Mouse (Mus musculus): ENCODE results near the gene Lcp2. TPM values are rescaled to one million over a fixed set of nuclear protein-coding genes. Genes with fewer than 3 reads are reported as not detected.

Gene Lcp2
- total and polyA plus RNA-seq, 3 experiments = 55.7 to 70.0 (median 66.4) TPM

DNA sequence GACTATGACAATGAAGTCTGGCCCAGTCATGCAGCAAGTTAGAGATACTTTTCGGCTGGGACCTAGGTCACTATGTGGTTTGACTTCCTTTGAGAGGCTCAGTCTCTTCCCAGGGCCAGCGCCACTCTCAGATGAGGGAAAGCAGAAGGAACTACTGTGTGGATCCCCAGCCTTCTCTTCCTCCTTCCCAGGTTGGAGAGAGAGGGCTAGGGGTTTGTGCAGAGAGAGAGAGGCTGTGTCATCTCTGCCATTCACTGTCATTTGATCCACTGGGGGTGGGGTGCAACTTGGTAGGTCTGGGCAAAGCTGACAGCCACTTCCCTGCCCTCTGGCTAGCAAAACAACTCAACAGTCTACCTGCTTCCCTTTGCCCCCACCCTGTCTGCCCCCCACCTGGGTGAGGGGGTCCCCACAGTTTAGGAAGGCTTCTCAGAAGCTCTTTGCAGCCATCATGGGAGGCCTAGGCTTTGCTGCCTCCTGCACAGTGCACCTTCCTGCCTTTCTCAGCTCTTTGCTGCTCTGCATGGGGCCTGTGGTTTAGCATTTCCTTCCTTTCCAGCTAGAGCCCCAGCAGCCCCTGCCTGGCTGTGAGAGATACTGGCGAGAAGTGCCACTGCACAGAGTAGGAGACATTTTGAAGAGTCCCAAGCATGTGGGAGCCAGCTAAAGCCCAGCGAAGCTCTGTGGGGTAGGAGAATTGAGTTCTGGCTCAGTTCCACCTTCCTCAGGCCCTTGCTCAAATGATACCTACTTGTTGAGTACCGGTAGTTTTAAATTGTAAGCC, 17.2 kb downstream of the Lcp2 start (continued):
- TF ChIP-seq E2F4 (IDR thresholded peaks at IDR 0.05; ENCODE audit: borderline replicate concordance, low read depth, low read length) (no peak), TBP (IDR thresholded peaks at IDR 0.05; ENCODE audit: low read depth, low read length) (peak; percentile 72; the same call in 1 of the 2 replicates), EP300 (IDR thresholded peaks at IDR 0.05; ENCODE audit: low read depth in 1 of 2, low read length in 2 of 2) (peak; percentile 94 to 96), ELF1 (IDR thresholded peaks at IDR 0.05; ENCODE audit: low read depth, low read length) (no peak; the same call in 1 of the 2 replicates), USF1 (IDR thresholded peaks at IDR 0.05; ENCODE audit: low read depth, low read length) (no peak; the same call in 1 of the 2 replicates), ZKSCAN1 (IDR thresholded peaks at IDR 0.05; ENCODE audit: low read depth, low read length) (peak; percentile 31; the same call in 1 of the 2 replicates), GATA1 (IDR thresholded peaks at IDR 0.05; ENCODE audit: low read depth, low read length) (peak; percentile 89), POLR2AphosphoS2 (IDR thresholded peaks at IDR 0.05; ENCODE audit: low read length) (no peak; the same call in none of the 2 replicates), NRF1 (IDR thresholded peaks at IDR 0.05; ENCODE audit: insufficient read depth, low read depth, low read length, poor library complexity, severe bottlenecking) (no peak), MEF2A (IDR thresholded peaks at IDR 0.05; ENCODE audit: extremely low read depth, insufficient replicate concordance, low read depth, low read length, poor library complexity, severe bottlenecking) (no peak), ETS1 (IDR thresholded peaks at IDR 0.05; ENCODE audit: low read depth, low read length) (peak; percentile 89), KAT2A (conservative IDR thresholded peaks at IDR 0.05; ENCODE audit: low read depth, low read length) (peak; percentile 40; the same call in 1 of the 2 replicates), POLR2AphosphoS5 (IDR thresholded peaks at IDR 0.05; ENCODE audit: borderline replicate concordance, low read depth, low read length) (no peak), POLR2A (IDR thresholded peaks at IDR 0.05; ENCODE audit: control insufficient read depth in 1 of 2, insufficient read depth in 1 of 2, low read depth in 1 of 2, low read length in 2 of 2, poor library complexity in 1 of 2) (peak in 1 of 2 experiments; percentile 69; a peak in 1 of 4 replicates), GABPA (IDR thresholded peaks at IDR 0.05; ENCODE audit: low read depth, low read length) (no peak), TAL1 (IDR thresholded peaks at IDR 0.05; ENCODE audit: low read length) (peak; percentile 99), MAZ (IDR thresholded peaks at IDR 0.05; ENCODE audit: low read depth, low read length) (peak; percentile 88; the same call in 1 of the 2 replicates), ZNF384 (IDR thresholded peaks at IDR 0.05; ENCODE audit: low read depth, low read length) (no peak), BHLHE40 (IDR thresholded peaks at IDR 0.05; ENCODE audit: borderline replicate concordance, low read depth, low read length) (peak; percentile 58; the same call in 1 of the 2 replicates), CHD1 (IDR thresholded peaks at IDR 0.05; ENCODE audit: low read depth, low read length) (no peak), MXI1 (IDR thresholded peaks at IDR 0.05; ENCODE audit: low read depth, low read length) (peak; percentile 88)

GRCm38 (mm10) chr11:34070596-34070995, 23.9 kb downstream of the Lcp2 start:
- Histone ChIP-seq H3K36me3 (ENCODE audit: control insufficient read depth in 1 of 2, insufficient read depth in 2 of 2, low read length in 2 of 2) (peaks cover 15 to 31% of the 10 kb centered on the region in 2 experiments), H3K27me3 (ENCODE audit: control insufficient read depth in 1 of 2, insufficient read depth in 2 of 2, low read length in 2 of 2) (no peaks in the 10 kb centered on the region), H3K4me1 (ENCODE audit: control insufficient read depth in 1 of 2, insufficient read depth in 2 of 2, low read length in 2 of 2) (peaks cover 6 to 25% of the 10 kb centered on the region in 2 experiments), H3K79me2 (ENCODE audit: control insufficient read depth, insufficient read depth, low read length, poor library complexity) (no peaks in the 10 kb centered on the region; the same call in 1 of the 2 replicates), H3K9me3 (replicated peaks; ENCODE audit: insufficient read depth, low read length) (no peaks in the 10 kb centered on the region), H3K4me3 (ENCODE audit: control insufficient read depth in 1 of 2, insufficient read depth in 1 of 2, low read depth in 2 of 2, low read length in 2 of 2) (no peak overlapping the region), H3K9ac (ENCODE audit: control insufficient read depth, low read depth, low read length, poor library complexity, severe bottlenecking) (no peak overlapping the region), H3K27ac (ENCODE audit: control insufficient read depth, low read depth, low read length) (no peak overlapping the region)
- TF ChIP-seq POLR2A (IDR thresholded peaks at IDR 0.05; ENCODE audit: control insufficient read depth in 1 of 2, insufficient read depth in 1 of 2, low read depth in 1 of 2, low read length in 2 of 2, poor library complexity in 1 of 2) = no peak
- TF ChIP-seq MYB (IDR thresholded peaks at IDR 0.05; ENCODE audit: low read depth, low read length) = no peak
- TF ChIP-seq RAD21 (IDR thresholded peaks at IDR 0.05; ENCODE audit: low read depth, low read length) = no peak
- DNase-seq (ENCODE audit: low read depth, low spot score) = no peak
